Mouse (Mus musculus) megakaryocyte, embryonic 14.5 days (primary cell): ENCODE data around the gene Lin9.

Source experiments
- FLI1 ChIP-seq: IDR thresholded peaks from 2 replicates; pipeline ENCODE4 v1.6.1; 2012; ENCODE audit warnings: low read length, inconsistent platforms, mixed read lengths
- GATA1 ChIP-seq: IDR thresholded peaks from 3 replicates; pipeline ENCODE4 v1.6.1; 2012; ENCODE audit warnings: mixed read lengths, low read length, inconsistent platforms, borderline replicate concordance

- TF ChIP-seq FLI1 (no peak), GATA1 (no peak)
Measured at GRCm38 (mm10) chr1:180626141-180626540, 14.8 kb upstream of the Lin9 start.
